Mouse (Mus musculus) heart, embryonic 11.5 days (tissue): ENCODE results near the gene Csf2rb. TPM values are rescaled to one million over a fixed set of nuclear protein-coding genes. Genes with fewer than 3 reads are reported as not detected.
"Not testable (repeated sequence)": the region's sequence is repeated elsewhere in the genome, so short reads cannot be mapped to it uniquely, and the experiment has no call there.

Source experiments
- ATAC-seq: fragments of 200-750 bp; cut with Nextera tagmentation; replicated peaks from 2 replicates; pipeline ENCODE4 v1.8.0; 2017; ENCODE audit warnings: moderate library complexity; ENCODE audit not compliant: insufficient number of reproducible peaks, low FRiP score, low TSS enrichment
- H3K27ac ChIP-seq: fragments of 300-500 bp; sonication (generic); 2 replicates; pipeline ENCODE4 v1.5.1; 2014; ENCODE audit warnings: mild to moderate bottlenecking, low read depth, low read length
- H3K27me3 ChIP-seq: fragments of 300-500 bp; sonication (generic); 2 replicates; pipeline ENCODE4 v1.6.1; 2014; ENCODE audit warnings: mild to moderate bottlenecking, low read length, mixed read lengths; ENCODE audit not compliant: control insufficient read depth, insufficient read depth
- H3K36me3 ChIP-seq: fragments of 300-500 bp; sonication (generic); 2 replicates; pipeline ENCODE4 v1.6.1; 2014; ENCODE audit warnings: mild to moderate bottlenecking, low read length, moderate library complexity, mixed read lengths; ENCODE audit not compliant: control insufficient read depth, insufficient read depth
- H3K4me1 ChIP-seq: fragments of 300-500 bp; sonication (generic); 2 replicates; pipeline ENCODE4 v1.6.1; 2014; ENCODE audit warnings: low read length; ENCODE audit not compliant: control insufficient read depth, insufficient read depth
- H3K4me2 ChIP-seq: fragments of 300-500 bp; sonication (generic); 2 replicates; pipeline ENCODE4 v1.6.1; 2014; ENCODE audit warnings: mild to moderate bottlenecking, moderate library complexity
- H3K4me3 ChIP-seq: fragments of 300-500 bp; sonication (generic); 2 replicates; pipeline ENCODE4 v1.5.1; 2014; ENCODE audit warnings: low read depth, low read length
- H3K9ac ChIP-seq: fragments of 300-500 bp; sonication (generic); 2 replicates; pipeline ENCODE4 v1.6.1; 2014; ENCODE audit warnings: mild to moderate bottlenecking, low read depth, low read length, moderate library complexity
- H3K9me3 ChIP-seq: fragments of 300-500 bp; sonication (generic); replicated peaks from 2 replicates; pipeline ENCODE4 v1.6.1; 2016; ENCODE audit warnings: low read length; ENCODE audit not compliant: control insufficient read depth
- WGBS: fragments of 180-500 bp; shearing (Covaris S2); extraction: QIAGEN DNeasy Blood & Tissue Kit; methylation state at CpG from one replicate; pipeline ENCODE4 v1.1.7; 2014; ENCODE audit not compliant: insufficient replicate concordance; 5-methylcytosine and 5-hydroxymethylcytosine counted together
- polyA plus RNA-seq: library from polyadenylated mRNA; unstranded; fragments of >200 nt; fragmentation: Nextera tagmentation; extraction: Ambion mirVana; gene quantifications from 2 replicates; pipeline ENCODE4 v1.2.1, GENCODE M21; 2014

Csf2rb gene
- polyA plus RNA-seq, 1 experiment from 2014 or later, result 6.6 TPM

DNA sequence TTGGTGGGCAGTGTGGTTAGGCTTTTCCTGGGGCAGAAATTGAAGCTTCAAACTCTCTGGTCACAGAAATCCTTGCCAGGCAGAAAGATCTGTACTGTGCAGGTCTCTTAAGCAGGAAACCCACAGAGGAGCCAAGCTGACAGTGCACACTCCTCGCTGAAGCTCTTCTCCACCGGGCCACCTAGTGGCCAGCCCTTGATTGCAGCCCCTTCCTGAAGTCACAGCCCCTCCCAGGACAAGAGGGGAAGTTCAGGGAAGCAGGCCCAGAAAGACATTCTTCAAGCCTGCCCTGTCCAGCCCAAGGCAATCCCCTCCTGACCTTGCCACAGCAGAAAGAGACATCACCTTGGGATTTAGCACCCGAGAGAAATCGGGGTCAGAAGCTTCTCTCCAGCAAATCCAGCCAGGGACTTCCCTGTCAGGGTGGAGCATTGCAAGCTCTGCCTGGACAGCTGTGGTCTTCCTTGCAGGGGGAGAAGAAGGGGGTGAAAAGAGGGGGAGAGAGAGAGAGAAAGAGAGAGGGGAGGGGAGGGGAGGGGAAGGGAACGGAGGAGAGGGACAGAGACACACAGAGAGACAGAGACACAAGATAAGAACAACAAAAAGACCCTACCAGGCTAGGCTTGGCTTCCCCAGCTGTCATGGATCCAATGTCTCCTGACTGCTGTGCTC lies 4.6 kb upstream of the Csf2rb start:
- Histone ChIP-seq H3K9me3 (no peaks in the 10 kb centered on the region), H3K9ac (no peak overlapping the region; the same call in 1 of the 2 replicates), H3K36me3 (no peaks in the 10 kb centered on the region), H3K27ac (no peak overlapping the region), H3K4me2 (no peak overlapping the region), H3K4me3 (no peak overlapping the region), H3K27me3 (no peaks in the 10 kb centered on the region), H3K4me1 (no peaks in the 10 kb centered on the region)
- 16% methylated on average over 5 of the region's 5 CpGs for WGBS
- peak; percentile 78 for ATAC-seq

DNA sequence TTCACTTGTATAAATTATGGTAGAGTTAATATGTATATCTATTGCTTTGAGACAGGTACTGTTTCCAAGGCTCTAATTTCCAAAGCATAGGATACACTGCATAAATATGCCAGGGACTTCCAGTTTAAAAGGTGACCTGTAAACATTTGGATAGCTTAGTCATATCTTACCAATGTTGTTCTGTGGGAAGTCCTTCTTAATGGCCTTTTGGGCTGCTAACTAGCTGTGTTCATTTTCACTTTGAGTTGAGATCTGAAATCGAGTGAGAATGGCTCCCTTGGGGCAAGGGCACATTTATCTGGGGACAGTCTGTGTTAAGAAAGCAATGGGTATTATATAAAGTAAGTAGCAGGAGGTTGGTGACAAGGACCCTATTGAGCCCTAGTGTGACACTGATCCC lies 2.2 kb upstream of the Csf2rb start:
- no peaks in the 10 kb centered on the region for H3K4me1 ChIP-seq
- H3K9ac ChIP-seq, result no peak overlapping the region
- no peak overlapping the region for H3K27ac ChIP-seq
- no peaks in the 10 kb centered on the region for H3K27me3 ChIP-seq
- no peak for ATAC-seq
- 58% methylated on average over 1 of the region's 1 CpGs for WGBS
- H3K4me3 ChIP-seq, result no peak overlapping the region
- no peaks in the 10 kb centered on the region for H3K9me3 ChIP-seq
- H3K36me3 ChIP-seq, result no peaks in the 10 kb centered on the region
- H3K4me2 ChIP-seq, result no peak overlapping the region

DNA sequence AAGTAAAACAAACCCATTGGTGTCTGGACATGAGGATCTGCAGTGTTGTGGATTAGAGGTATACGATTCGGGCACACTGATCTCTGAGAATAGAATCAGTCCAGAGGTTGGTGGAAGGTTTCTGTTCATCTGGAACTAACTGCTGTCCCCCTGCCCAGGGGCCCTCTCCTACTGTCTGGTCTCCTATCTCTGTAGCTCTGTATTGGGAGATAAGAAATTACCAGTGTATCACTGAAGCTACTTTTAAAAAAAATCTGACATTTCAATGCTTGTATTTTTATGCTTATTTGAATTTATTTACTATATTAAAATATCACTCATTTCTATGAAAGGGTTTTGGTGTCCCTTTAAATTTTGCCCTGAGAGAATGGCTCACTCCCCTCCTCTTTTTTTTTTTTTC lies 1.3 kb upstream of the Csf2rb start:
- WGBS, result 82% methylated on average over 2 of the region's 2 CpGs
- H3K36me3 ChIP-seq, result no peaks in the 10 kb centered on the region
- no peaks in the 10 kb centered on the region for H3K4me1 ChIP-seq
- no peak overlapping the region for H3K9ac ChIP-seq
- H3K4me3 ChIP-seq, result no peak overlapping the region
- no peaks in the 10 kb centered on the region for H3K27me3 ChIP-seq
- no peak overlapping the region for H3K27ac ChIP-seq
- no peak for ATAC-seq
- no peaks in the 10 kb centered on the region for H3K9me3 ChIP-seq
- H3K4me2 ChIP-seq, result no peak overlapping the region

DNA sequence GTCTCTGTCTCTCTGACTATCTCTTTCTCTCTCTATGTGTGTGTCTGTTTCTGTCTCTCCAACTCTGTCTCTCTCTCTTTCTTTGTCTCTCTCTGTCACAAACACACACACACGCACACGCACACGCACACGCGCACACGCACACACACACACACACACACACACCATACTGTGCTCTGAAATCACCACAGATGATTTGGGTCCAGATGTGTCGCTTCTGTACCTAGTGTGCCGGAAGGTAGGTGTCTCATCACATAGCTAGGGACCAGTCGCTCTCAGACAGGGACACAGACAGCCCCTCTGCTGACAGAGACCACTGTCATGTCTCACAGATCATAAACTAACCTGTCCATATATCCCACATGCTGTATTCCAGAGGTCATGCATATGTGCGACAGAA lies 1.2 kb downstream of the Csf2rb start:
- peak overlapping the region; percentile 19; the same call in 1 of the 2 replicates for H3K4me2 ChIP-seq
- no peak overlapping the region for H3K4me3 ChIP-seq

DNA sequence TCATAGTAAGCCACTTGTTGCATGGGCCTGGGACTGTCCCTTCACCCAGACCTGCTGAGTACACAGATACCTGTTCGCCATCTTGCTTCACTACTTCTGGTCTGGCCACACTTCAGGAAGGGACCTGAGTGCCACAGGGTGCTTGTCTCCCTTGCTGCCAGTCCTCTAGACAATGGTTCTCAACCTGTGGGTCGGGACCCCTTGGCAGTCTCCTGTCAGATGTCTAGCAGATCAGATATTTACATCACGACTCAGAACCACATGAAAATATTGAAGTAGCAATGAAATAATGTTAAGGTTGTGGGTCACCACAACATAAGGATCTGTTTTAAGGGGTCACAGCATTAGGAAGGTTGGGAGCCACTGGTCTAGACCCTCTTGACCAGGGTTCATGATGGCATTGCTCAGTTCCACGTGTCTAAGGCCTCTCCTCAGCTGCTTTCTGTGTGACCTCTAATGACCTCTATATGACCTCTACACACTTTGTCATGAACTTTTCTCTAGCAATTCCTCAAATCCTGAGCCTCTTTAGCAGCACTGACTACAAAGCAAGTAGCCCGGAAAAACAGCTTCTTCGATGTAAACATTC lies 2.3 kb downstream of the Csf2rb start:
- not testable (repeated sequence) for H3K27me3 ChIP-seq, ATAC-seq, H3K36me3 ChIP-seq, H3K4me2 ChIP-seq, H3K4me1 ChIP-seq, H3K4me3 ChIP-seq, H3K9ac ChIP-seq, H3K27ac ChIP-seq, H3K9me3 ChIP-seq
- 82% methylated on average over 6 of the region's 6 CpGs for WGBS

More for the DNA sequence above, 1.2 kb downstream of the Csf2rb start:
- Histone ChIP-seq H3K27me3 (no peaks in the 10 kb centered on the region), H3K9ac (no peak overlapping the region; the same call in 1 of the 2 replicates), H3K4me1 (no peaks in the 10 kb centered on the region), H3K27ac (no peak overlapping the region), H3K36me3 (no peaks in the 10 kb centered on the region), H3K9me3 (no peaks in the 10 kb centered on the region)
- 88% methylated on average over 10 of the region's 10 CpGs for WGBS
- no peak for ATAC-seq

DNA sequence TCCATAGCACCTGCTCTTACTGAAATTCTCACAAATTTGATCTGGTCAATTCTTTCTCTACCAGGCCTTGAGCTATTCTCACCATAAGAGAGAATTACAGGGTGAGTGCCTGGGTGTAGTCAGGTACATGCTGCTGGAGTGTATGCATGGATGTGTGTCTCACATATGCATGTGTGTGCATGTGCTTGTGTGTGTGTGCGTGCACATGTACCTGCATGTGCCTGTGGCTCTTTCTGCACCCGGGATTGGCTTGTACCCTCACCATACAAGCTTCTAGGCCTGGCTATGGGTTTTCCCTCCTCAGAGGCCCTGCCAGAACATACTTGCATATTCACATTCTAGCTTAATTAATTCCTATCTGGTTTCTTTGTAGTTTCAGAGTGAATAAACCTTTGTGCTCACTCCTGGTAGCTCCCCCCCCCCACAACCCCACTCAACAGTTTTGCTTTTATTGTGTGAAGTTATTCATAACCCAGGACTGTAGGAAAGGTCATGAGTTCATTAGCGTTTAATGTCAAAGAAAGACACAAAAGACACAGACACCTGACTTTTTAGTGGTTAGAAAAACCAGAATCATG lies 3.1 kb downstream of the Csf2rb start:
- H3K4me2 ChIP-seq, result no peak overlapping the region
- no peak overlapping the region for H3K27ac ChIP-seq

DNA sequence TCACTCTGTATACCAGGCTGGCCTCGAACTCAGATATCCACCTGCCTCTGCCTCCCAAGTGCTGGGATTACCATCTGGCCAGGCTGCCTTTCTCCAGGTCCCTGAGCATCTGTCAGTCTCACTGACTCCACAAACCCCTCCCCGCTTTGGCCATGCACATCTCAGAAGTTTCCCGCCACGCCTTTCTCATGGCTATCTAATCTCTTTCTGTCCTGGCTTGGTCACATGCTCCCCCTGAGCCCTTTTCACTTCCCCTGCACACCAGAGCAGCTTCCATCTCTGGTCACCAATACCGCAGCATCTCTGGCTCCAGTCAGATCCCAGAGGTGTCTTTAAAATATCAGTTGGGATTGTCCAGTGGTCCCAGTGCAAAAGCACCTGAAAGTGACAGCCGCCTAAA lies 4.4 kb downstream of the Csf2rb start:
- H3K9ac ChIP-seq, H3K9me3 ChIP-seq, H3K27me3 ChIP-seq, H3K4me2 ChIP-seq, H3K4me3 ChIP-seq, H3K4me1 ChIP-seq, H3K36me3 ChIP-seq, H3K27ac ChIP-seq: not testable (repeated sequence)
- WGBS, result 35% methylated on average over 6 of the region's 6 CpGs
- ATAC-seq, result peak; percentile 77

More for the DNA sequence above, 3.1 kb downstream of the Csf2rb start:
- Histone ChIP-seq H3K36me3 (no peaks in the 10 kb centered on the region), H3K4me1 (no peaks in the 10 kb centered on the region), H3K4me3 (no peak overlapping the region), H3K27me3 (no peaks in the 10 kb centered on the region), H3K9ac (no peak overlapping the region), H3K9me3 (no peaks in the 10 kb centered on the region)
- ATAC-seq, result no peak
- 87% methylated on average over 3 of the region's 3 CpGs for WGBS

DNA sequence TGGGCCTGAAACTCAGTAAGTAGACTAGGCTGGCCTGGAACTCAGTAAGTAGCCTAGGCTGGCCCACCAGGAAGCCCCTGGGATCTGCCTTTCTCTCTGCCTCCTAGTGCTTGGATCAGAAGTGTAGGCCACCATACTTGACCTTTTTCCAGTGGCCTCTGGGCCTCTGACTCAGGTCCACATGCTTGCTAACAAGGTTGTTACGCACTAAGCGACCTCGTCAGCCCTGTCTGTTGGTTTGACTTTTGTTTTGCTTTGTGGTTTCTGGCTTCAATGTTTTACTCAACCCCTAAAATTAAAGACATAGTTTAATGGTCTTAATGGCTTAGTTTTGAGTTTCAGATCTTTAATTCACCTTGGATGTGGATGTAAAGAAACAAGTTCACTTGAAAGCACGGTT lies 5.2 kb downstream of the Csf2rb start:
- Histone ChIP-seq H3K9ac (no peak overlapping the region), H3K4me1 (no peaks in the 10 kb centered on the region), H3K27me3 (no peaks in the 10 kb centered on the region), H3K36me3 (no peaks in the 10 kb centered on the region), H3K9me3 (no peaks in the 10 kb centered on the region), H3K27ac (no peak overlapping the region), H3K4me3 (no peak overlapping the region), H3K4me2 (no peak overlapping the region)
- no peak for ATAC-seq
- 88% methylated on average over 4 of the region's 4 CpGs for WGBS
